Comparison of ENCODE assay signal across 8 mouse cellular contexts in the genomic region with DNA sequence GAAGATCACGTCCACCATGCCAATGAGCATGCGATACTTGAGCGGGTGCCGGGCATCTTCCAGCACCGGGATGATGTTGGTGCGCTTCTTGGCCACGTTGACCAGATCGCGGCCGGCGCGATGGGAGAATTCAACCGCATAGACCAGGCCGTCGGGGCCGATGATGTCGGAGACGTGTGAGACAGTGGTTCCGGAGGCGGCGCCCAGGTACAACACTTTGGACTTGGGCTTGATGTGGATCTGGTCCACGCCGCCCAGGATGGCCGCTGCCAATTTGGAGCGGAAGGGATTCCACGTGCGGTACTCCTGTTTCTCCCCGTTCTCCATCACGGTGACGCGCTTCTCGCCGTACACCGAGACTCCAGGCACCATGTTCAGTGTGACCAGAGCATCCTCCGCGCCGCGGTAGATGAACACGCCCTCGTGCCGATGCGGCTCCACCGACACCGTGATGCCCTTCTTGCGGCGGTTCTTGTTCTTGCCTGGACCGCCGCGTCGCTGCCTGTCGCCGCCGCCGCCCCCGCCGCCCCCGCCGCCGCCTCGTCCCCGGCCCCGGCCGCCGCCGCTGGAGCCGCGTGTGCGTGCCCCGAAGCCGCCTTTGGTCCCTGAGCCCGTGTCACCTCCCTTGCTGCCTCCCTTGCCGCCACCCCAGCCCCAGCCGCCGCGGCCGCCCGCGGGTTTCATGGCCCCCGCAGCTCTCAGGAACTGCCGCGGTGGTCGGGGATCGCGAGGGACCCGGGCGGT. TPM values are rescaled to one million over a fixed set of nuclear protein-coding genes. Genes with fewer than 3 reads are reported as not detected.
DNase-seq lines count a peak whose midpoint lies in the region; ATAC-seq lines count a peak whose summit lies in the region.

No protein-coding gene starts in this region.

- H3K4me1 ChIP-seq in kidney, embryonic 15.5 days: peaks cover 14% of the 10 kb centered on the region

- no peak overlapping the region for H3K27ac ChIP-seq in kidney, embryonic 15.5 days

- no peaks in the 10 kb centered on the region for H3K9me3 ChIP-seq in kidney, embryonic 15.5 days (replicated peaks)

- WGBS in kidney, embryonic 15.5 days: 3% methylated on average over 84 of the region's 86 CpGs

- no peak overlapping the region for H3K9ac ChIP-seq in kidney, embryonic 15.5 days

- peak overlapping the region; percentile 71 for H3K4me2 ChIP-seq in kidney, embryonic 15.5 days

- no peak for ATAC-seq in kidney, embryonic 15.5 days (replicated peaks; ENCODE audit: low FRiP score)
- no peak for ATAC-seq in activated CD4-positive, CD25-positive, alpha-beta regulatory T cell, adult 4 months

- peak overlapping the region; percentile 42 for H3K4me3 ChIP-seq in kidney, embryonic 15.5 days (replicated peaks)

- no peaks in the 10 kb centered on the region for H3K36me3 ChIP-seq in kidney, embryonic 15.5 days

- H3K27me3 ChIP-seq in kidney, embryonic 15.5 days: peaks cover 56% of the 10 kb centered on the region

- intact Hi-C loops in left cerebral cortex, postnatal 4 days (cut with DNase I): loop anchor here (10.0 kb wide), 1 partner anchor 953 kb away; no protein-coding TSS in a partner anchor

- DNase-seq in kidney, postnatal 14 days: no peak
- DNase-seq in cerebellum, adult 8-10 months: peak; percentile 36
- peak; percentile 20 to 32 for DNase-seq in frontal cortex, postnatal 25 days (ENCODE audit: low spot score in 2 of 2)
- peak; percentile 25 for DNase-seq in left cerebral cortex, postnatal 4 days
- peak; percentile 13 for DNase-seq in retina, postnatal 7 days (ENCODE audit: low read depth, low spot score)
- DNase-seq in T-cell, adult 2 months (ENCODE audit: low spot score): no peak

RNA-seq across cellular contexts. Expression of gene Fbll1, which starts 0.8 kb away (rescaled TPM):
- polyA plus RNA-seq in kidney, embryonic 15.5 days (2015; fragmentation: Nextera tagmentation; extraction: Ambion mirVana): 0.13 and 0.14 TPM in 2 replicates
- 10 to 100 TPM; 51.9 to 53.1 TPM for total RNA-seq in left cerebral cortex, postnatal 4 days (2021)
- not detected for polyA plus RNA-seq in activated CD4-positive, CD25-positive, alpha-beta regulatory T cell, adult 4 months (2017; shearing (Covaris generic))

RNA-seq across cellular contexts. Expression of gene Pank3, which starts 28.6 kb away (rescaled TPM):
- polyA plus RNA-seq in kidney, embryonic 15.5 days (2015; fragmentation: Nextera tagmentation; extraction: Ambion mirVana): 14.0 and 14.1 TPM in 2 replicates
- 10 to 100 TPM; 64.9 to 70.1 TPM for total RNA-seq in left cerebral cortex, postnatal 4 days (2021)
- 1 to 10 TPM; 7.7 to 8.5 TPM for polyA plus RNA-seq in activated CD4-positive, CD25-positive, alpha-beta regulatory T cell, adult 4 months (2017; shearing (Covaris generic))

RNA-seq across cellular contexts. Expression of gene Rars, which starts 36.4 kb away (rescaled TPM):
- 93.4 and 95.4 TPM in 2 replicates for polyA plus RNA-seq in kidney, embryonic 15.5 days (2015; fragmentation: Nextera tagmentation; extraction: Ambion mirVana)
- 10 to 100 TPM; 54.7 to 57.0 TPM for total RNA-seq in left cerebral cortex, postnatal 4 days (2021)
- 10 to 100 TPM; 69.3 to 75.2 TPM for polyA plus RNA-seq in activated CD4-positive, CD25-positive, alpha-beta regulatory T cell, adult 4 months (2017; shearing (Covaris generic))

Comparison
In these comparisons a context has a peak if more than half of its experiments do, and no peak if none do; other contexts are left out.
1. DNase-seq: peak in cerebellum, adult 8-10 months (single experiment), frontal cortex, postnatal 25 days (2 of 2), left cerebral cortex, postnatal 4 days (single experiment) and retina, postnatal 7 days (single experiment); none in kidney, postnatal 14 days (single experiment) and T-cell, adult 2 months (single experiment).